ENCODE assay signal across 14 mouse cellular contexts in the genomic region with DNA sequence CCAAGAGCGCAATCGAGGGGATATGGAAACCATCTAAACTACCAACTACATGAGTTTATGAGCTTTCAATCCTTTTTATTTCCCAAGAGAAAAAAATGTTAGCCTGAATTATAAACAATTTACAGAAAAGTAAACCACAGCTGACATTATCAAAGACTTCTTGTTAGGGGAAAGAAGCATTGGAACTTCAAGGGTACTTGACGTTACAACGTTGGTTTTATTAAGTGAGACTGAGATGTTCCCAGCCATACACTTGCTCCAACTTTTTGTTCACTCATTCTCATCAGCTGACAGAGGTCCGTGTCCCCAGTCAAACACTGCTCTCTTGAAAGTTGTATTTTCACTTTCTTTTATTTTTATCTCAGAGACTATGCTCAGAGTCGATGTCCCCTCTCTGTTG.
"Had no signal": no experiment of that assay in that cellular context is flagged by ENCODE, and none has a peak within 500 bp of the region (broad histone marks: within the 10 kb centered on the region; RNA-seq: fewer than 3 reads in every experiment).

No protein-coding gene starts in this region.

- H3K27me3 ChIP-seq: limb, embryonic 15.5 days; liver, embryonic 12.5 days; megakaryocyte, embryonic 14.5 days; midbrain, embryonic 13.5 days; midbrain, embryonic 15.5 days; neural tube, embryonic 12.5 days had no signal

- H3K4me2 ChIP-seq: limb, embryonic 15.5 days; liver, embryonic 12.5 days; midbrain, embryonic 11.5 days; midbrain, embryonic 13.5 days; midbrain, embryonic 15.5 days; neural tube, embryonic 12.5 days had no signal

- H3K9me3 ChIP-seq: limb, embryonic 15.5 days; liver, embryonic 12.5 days; megakaryocyte, embryonic 14.5 days; midbrain, embryonic 13.5 days; midbrain, embryonic 15.5 days; neural tube, embryonic 12.5 days had no signal

- H3K9ac ChIP-seq: limb, embryonic 15.5 days; liver, embryonic 12.5 days; liver, embryonic 14.5 days; midbrain, embryonic 13.5 days; midbrain, embryonic 15.5 days; neural tube, embryonic 12.5 days had no signal

- H3K27ac ChIP-seq: limb, embryonic 15.5 days; liver, embryonic 12.5 days; liver, embryonic 14.5 days; macrophage; midbrain, embryonic 13.5 days; midbrain, embryonic 15.5 days; neural tube, embryonic 12.5 days had no signal

- H3K4me1 ChIP-seq: liver, embryonic 12.5 days; neural tube, embryonic 12.5 days had no signal

- ATAC-seq: liver, embryonic 12.5 days; midbrain, embryonic 13.5 days; midbrain, embryonic 15.5 days had no signal

- H3K4me3 ChIP-seq: limb, embryonic 15.5 days; liver, embryonic 12.5 days; megakaryocyte, embryonic 14.5 days; midbrain, embryonic 13.5 days; midbrain, embryonic 15.5 days; neural tube, embryonic 12.5 days had no signal

- DNase-seq: right cerebral cortex, postnatal 14 days; spleen, adult 18-20 months; thymus, adult 18-20 months; thymus, postnatal 14 days; thymus, postnatal 36 days had no signal

- H3K36me3 ChIP-seq: limb, embryonic 15.5 days; liver, embryonic 12.5 days; midbrain, embryonic 13.5 days; midbrain, embryonic 15.5 days; neural tube, embryonic 12.5 days had no signal
